Mouse (Mus musculus) left cerebral cortex, postnatal 14 days (tissue): ENCODE measurements around the gene Dmgdh. TPM values are rescaled to one million over a fixed set of nuclear protein-coding genes. Genes with fewer than 3 reads are reported as not detected.

ENCODE experiments used
- DNase-seq, 2 experiments: peaks; one replicate each; pipeline ENCODE4 v3.0.0; 2021 to 2022; ENCODE audit warnings: low spot score in 2 of 2, mixed read lengths in 1 of 2
- intact Hi-C: fragments of 180-260 bp; cut with DNase I; formaldehyde crosslinking; loops from one replicate; pipeline ENCODE4 v1.15.1; 2025
- microRNA-seq, 2 experiments: library from miRNA; unstranded; fragments of <30 nt; microRNA quantifications; one replicate each; pipeline ENCODE4 v1.2.0; 2022
- total RNA-seq, 2 experiments: library from RNA; stranded (reverse); gene quantifications; 2 replicates each; pipeline ENCODE4 v1.2.3; 2021

The Dmgdh gene
- total RNA-seq, 2 experiments from 2014 or later, result 0.90 to 0.93 TPM

- DNase-seq, result no peak
- intact Hi-C loops, result no loop called here
Measured at GRCm38 (mm10) chr13:93762879-93763278, 88.6 kb downstream of the Dmgdh start.

- intact Hi-C loops, result no loop called here
- DNase-seq, result no peak
Measured at GRCm38 (mm10) chr13:93764321-93764973, 90.2 kb downstream of the Dmgdh start.

GRCm38 (mm10) chr13:93771031-93771587 lies 96.9 kb downstream of the Dmgdh start:
- intact Hi-C loops, result no loop called here
- peak in 1 of 2 experiments; percentile 35 for DNase-seq

- peak; percentile 70 to 73 for DNase-seq
- intact Hi-C loops, result no loop called here
Measured at GRCm38 (mm10) chr13:93771588-93772278, 97.5 kb downstream of the Dmgdh start, which contains the start of gene Arsb. Gene Arsb, plus strand, starts transcription at chr13:93771630.

- intact Hi-C loops, result no loop called here
- DNase-seq, result peak in 1 of 2 experiments; percentile 36
Measured at GRCm38 (mm10) chr13:93772279-93772636, 98.0 kb downstream of the Dmgdh start.

- intact Hi-C loops, result no loop called here
- no peak for DNase-seq
Measured at GRCm38 (mm10) chr13:93772861-93773260, 98.6 kb downstream of the Dmgdh start.

- DNase-seq, result no peak
- intact Hi-C loops, result no loop called here
Measured at GRCm38 (mm10) chr13:93773704-93774315, 99.6 kb downstream of the Dmgdh start.

GRCm38 (mm10) chr13:93782823-93783222 lies 108.6 kb downstream of the Dmgdh start:
- no peak for DNase-seq
- intact Hi-C loops, result no loop called here

GRCm38 (mm10) chr13:93785329-93785728 lies 111.1 kb downstream of the Dmgdh start:
- intact Hi-C loops, result no loop called here

GRCm38 (mm10) chr13:93786051-93786450 lies 111.8 kb downstream of the Dmgdh start:
- intact Hi-C loops, result no loop called here

More at GRCm38 (mm10) chr13:93785329-93785728, 111.1 kb downstream of the Dmgdh start:
- DNase-seq, result no peak

GRCm38 (mm10) chr13:93787647-93788046 lies 113.4 kb downstream of the Dmgdh start:
- intact Hi-C loops, result no loop called here
- no peak for DNase-seq

More at GRCm38 (mm10) chr13:93786051-93786450, 111.8 kb downstream of the Dmgdh start:
- DNase-seq, result peak in 1 of 2 experiments; percentile 53

- peak; percentile 53 to 63 for DNase-seq
- intact Hi-C loops, result loop anchor here (10.0 kb wide), 1 partner anchor 412 kb away; no protein-coding TSS in a partner anchor
Measured at GRCm38 (mm10) chr13:93792945-93793642, 118.9 kb downstream of the Dmgdh start.

- intact Hi-C loops, result loop anchor here (10.0 kb wide), 1 partner anchor 411 kb away; no protein-coding TSS in a partner anchor
- no peak for DNase-seq
Measured at GRCm38 (mm10) chr13:93793643-93794182, 119.5 kb downstream of the Dmgdh start.

- intact Hi-C loops, result loop anchor here (5.0 to 10.0 kb wide), 2 partner anchors 350 to 408 kb away; no protein-coding TSS in a partner anchor
- DNase-seq, result no peak
Measured at GRCm38 (mm10) chr13:93797011-93797600, 122.9 kb downstream of the Dmgdh start.

Small RNA genes lying within 50 kb of the gene (microRNA-seq; reads per million reads assigned to microRNA genes)
- gene Mir5624, result 0 reads per million in 2 experiments

Other genes starting within 250 kb of the Dmgdh start
- 10 to 100 TPM; 35.9 to 40.1 TPM for gene Jmy, start 174.6 kb upstream of the Dmgdh start, total RNA-seq
- gene Bhmt, start 36.5 kb upstream of the Dmgdh start, total RNA-seq, result under 1 TPM in 1 of 2 experiments, not detected in 1; 0.17 TPM
- under 1 TPM; 0.38 to 0.64 TPM for gene Bhmt2, start 131 bp upstream of the Dmgdh start, total RNA-seq
- 100 to 1,000 TPM in 1 of 2 experiments, 10 to 100 TPM in 1; 100.0 to 100 TPM for gene Arsb, start 97.2 kb downstream of the Dmgdh start, total RNA-seq